Comparison of ENCODE assay signal across 29 mouse cellular contexts in the genomic region with DNA sequence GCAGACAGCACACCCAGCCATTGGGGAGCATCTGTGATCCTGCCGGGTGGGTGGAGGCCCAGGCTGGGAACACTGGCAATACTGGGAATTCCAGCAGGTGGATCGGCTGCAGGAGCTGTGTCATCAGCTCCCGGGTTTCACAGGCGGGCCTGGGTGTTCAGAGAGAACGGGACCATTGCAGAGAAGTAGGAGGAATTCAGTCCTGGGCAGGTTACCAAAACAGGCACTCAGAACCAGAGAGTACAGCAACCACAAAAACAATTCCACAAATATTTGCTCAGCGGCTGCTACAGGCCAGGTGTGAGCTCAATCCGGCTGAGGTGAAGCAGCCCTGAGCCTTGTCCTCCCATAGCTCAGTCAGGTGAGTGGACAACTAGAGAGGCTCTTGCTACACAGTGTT. TPM values are rescaled to one million over a fixed set of nuclear protein-coding genes. Genes with fewer than 3 reads are reported as not detected.
DNase-seq lines count a peak whose midpoint lies in the region; ATAC-seq lines count a peak whose summit lies in the region.
"Had no signal": no experiment of that assay in that cellular context is flagged by ENCODE, and none has a peak within 500 bp of the region (broad histone marks: within the 10 kb centered on the region; RNA-seq: fewer than 3 reads in every experiment).

No protein-coding gene starts in this region.

- no peaks in the 10 kb centered on the region for H3K36me3 ChIP-seq in intestine, embryonic 15.5 days
- H3K36me3 ChIP-seq: embryonic facial prominence, embryonic 12.5 days; G1E; heart, embryonic 15.5 days; limb, embryonic 10.5 days; liver, embryonic 15.5 days; midbrain, embryonic 12.5 days; stomach, embryonic 15.5 days had no signal

- H3K4me2 ChIP-seq in intestine, embryonic 15.5 days (replicated peaks), result no peak overlapping the region
- H3K4me2 ChIP-seq: embryonic facial prominence, embryonic 12.5 days; heart, embryonic 15.5 days; hindbrain, embryonic 14.5 days; liver, embryonic 15.5 days; midbrain, embryonic 12.5 days; stomach, embryonic 15.5 days had no signal

- no peaks in the 10 kb centered on the region for H3K4me1 ChIP-seq in intestine, embryonic 15.5 days (replicated peaks)
- H3K4me1 ChIP-seq: embryonic facial prominence, embryonic 12.5 days; limb, embryonic 10.5 days; liver, embryonic 15.5 days; midbrain, embryonic 12.5 days; stomach, embryonic 15.5 days had no signal

- no peak overlapping the region for H3K27ac ChIP-seq in intestine, embryonic 15.5 days
- H3K27ac ChIP-seq: embryonic facial prominence, embryonic 12.5 days; heart, embryonic 15.5 days; hindbrain, embryonic 14.5 days; limb, embryonic 10.5 days; liver, embryonic 15.5 days; midbrain, embryonic 12.5 days; stomach, embryonic 15.5 days had no signal

- ATAC-seq in intestine, embryonic 15.5 days, result no peak
- ATAC-seq: Patski had no signal

- H3K9ac ChIP-seq in intestine, embryonic 15.5 days, result no peak overlapping the region
- H3K9ac ChIP-seq: embryonic facial prominence, embryonic 12.5 days; heart, embryonic 15.5 days; hindbrain, embryonic 14.5 days; liver, embryonic 15.5 days; midbrain, embryonic 12.5 days; stomach, embryonic 15.5 days had no signal

- no peaks in the 10 kb centered on the region for H3K9me3 ChIP-seq in intestine, embryonic 15.5 days
- H3K9me3 ChIP-seq: embryonic facial prominence, embryonic 12.5 days; heart, embryonic 15.5 days; limb, embryonic 10.5 days; liver, embryonic 15.5 days; midbrain, embryonic 12.5 days; stomach, embryonic 15.5 days had no signal

- 72% methylated on average over 7 of the region's 7 CpGs for WGBS in intestine, embryonic 15.5 days

- DNase-seq in layer of hippocampus, adult 18-20 months (ENCODE audit: low spot score in 2 of 2), result peak; percentile 22 to 56
- DNase-seq in layer of hippocampus, adult 9-10 months (ENCODE audit: low spot score), result no peak
- DNase-seq in brain, adult 2 months (ENCODE audit: low read depth, low spot score), result peak; percentile 43
- peak; percentile 86 to 91 for DNase-seq in lung, adult 18-20 months
- peak; percentile 76 for DNase-seq in lung, postnatal 10 days
- DNase-seq in heart, postnatal 14 days, result no peak
- DNase-seq in urinary bladder, postnatal 10 days (ENCODE audit: low spot score), result no peak
- DNase-seq: adrenal gland, postnatal 36 days; cerebellum, adult 11-12 months; cerebellum, postnatal 10 days; heart, postnatal 4 days; kidney, adult 9 months; kidney, postnatal 25 days; liver; thymus, postnatal 25 days had no signal

- no peaks in the 10 kb centered on the region for H3K27me3 ChIP-seq in intestine, embryonic 15.5 days (replicated peaks)
- H3K27me3 ChIP-seq: CH12.LX; embryonic facial prominence, embryonic 12.5 days; heart, embryonic 15.5 days; liver, embryonic 15.5 days; midbrain, embryonic 12.5 days; stomach, embryonic 15.5 days had no signal

- no peak overlapping the region for H3K4me3 ChIP-seq in intestine, embryonic 15.5 days (replicated peaks)
- H3K4me3 ChIP-seq: embryonic facial prominence, embryonic 12.5 days; heart, embryonic 15.5 days; limb, embryonic 10.5 days; liver, embryonic 15.5 days; midbrain, embryonic 12.5 days; stomach, embryonic 15.5 days had no signal

- intact Hi-C loops in heart, postnatal 14 days (cut with DNase I), result no loop called here

RNA-seq across cellular contexts. Expression of gene Scnn1b, which starts 28.0 kb away (rescaled TPM):
- not detected for total RNA-seq in layer of hippocampus, adult 18-20 months (2021)
- polyA plus RNA-seq in intestine, embryonic 15.5 days (2015; fragmentation: Nextera tagmentation; extraction: Ambion mirVana), result 0.30 and 0.48 TPM in 2 replicates
- under 1 TPM in 1 of 2 experiments, not detected in 1; 0.50 TPM for total RNA-seq in heart, postnatal 14 days (2021)
- total RNA-seq: megakaryocyte, adult 5-6 weeks; monocyte, adult 5-6 weeks; neutrophil, adult 5-6 weeks had no signal
- polyA plus RNA-seq: G1E; limb, embryonic 10.5 days; liver, embryonic 15.5 days; midbrain, embryonic 12.5 days had no signal

Comparison
In these comparisons a context has a peak if more than half of its experiments do, and no peak if none do; other contexts are left out.
1. DNase-seq: peak in layer of hippocampus, adult 18-20 months (2 of 2), brain, adult 2 months (single experiment), lung, adult 18-20 months (2 of 2) and lung, postnatal 10 days (single experiment); none in layer of hippocampus, adult 9-10 months (single experiment), heart, postnatal 14 days (0 of 2) and urinary bladder, postnatal 10 days (single experiment).